Mouse (Mus musculus) stomach, embryonic 16.5 days (tissue): ENCODE results near the gene Tfdp1. TPM values are rescaled to one million over a fixed set of nuclear protein-coding genes. Genes with fewer than 3 reads are reported as not detected.

Experiments used
- ATAC-seq: fragments of 200-750 bp; cut with Nextera tagmentation; 2 replicates; pipeline ENCODE4 v1.8.0; 2017; ENCODE audit warnings: moderate number of reproducible peaks, moderate TSS enrichment; ENCODE audit not compliant: insufficient read depth, low FRiP score
- H3K27ac ChIP-seq: fragments of 300-500 bp; sonication (generic); 2 replicates; pipeline ENCODE4 v1.5.1; 2014; ENCODE audit warnings: low read length
- H3K27me3 ChIP-seq: fragments of 300-500 bp; sonication (generic); 2 replicates; pipeline ENCODE4 v1.6.1; 2014; ENCODE audit warnings: low read length, control low read depth, mixed read lengths; ENCODE audit not compliant: control insufficient read depth, insufficient read depth
- H3K36me3 ChIP-seq: fragments of 300-500 bp; sonication (generic); 2 replicates; pipeline ENCODE4 v1.6.1; 2014; ENCODE audit warnings: low read length; ENCODE audit not compliant: control insufficient read depth, insufficient read depth
- H3K4me1 ChIP-seq: fragments of 300-500 bp; sonication (generic); 2 replicates; pipeline ENCODE4 v1.6.1; 2014; ENCODE audit warnings: low read length, control low read depth, mixed read lengths; ENCODE audit not compliant: control insufficient read depth, insufficient read depth
- H3K4me2 ChIP-seq: fragments of 300-500 bp; sonication (generic); 2 replicates; pipeline ENCODE4 v1.6.1; 2014; ENCODE audit warnings: low read depth, low read length, mixed read lengths
- H3K4me3 ChIP-seq: fragments of 300-500 bp; sonication (generic); replicated peaks from 2 replicates; pipeline ENCODE4 v1.5.1; 2014; ENCODE audit warnings: mild to moderate bottlenecking, low read length
- H3K9ac ChIP-seq: fragments of 300-500 bp; sonication (generic); 2 replicates; pipeline ENCODE4 v1.6.1; 2014; ENCODE audit warnings: low read length
- H3K9me3 ChIP-seq: fragments of 300-500 bp; sonication (generic); replicated peaks from 2 replicates; pipeline ENCODE4 v1.6.1; 2016; ENCODE audit warnings: low read length, control low read depth; ENCODE audit not compliant: control insufficient read depth
- WGBS: fragments of 180-500 bp; shearing (Covaris S2); extraction: QIAGEN DNeasy Blood & Tissue Kit; methylation state at CpG from one replicate; pipeline ENCODE4 v1.1.7; 2014; 5-methylcytosine and 5-hydroxymethylcytosine counted together
- polyA plus RNA-seq: library from polyadenylated mRNA; unstranded; fragments of >200 nt; fragmentation: Nextera tagmentation; extraction: Ambion mirVana; gene quantifications from 2 replicates; pipeline ENCODE4 v1.2.1, GENCODE M21; 2015

Tfdp1 gene
- polyA plus RNA-seq, 1 experiment from 2014 or later = 140 TPM

- H3K4me1 ChIP-seq = peaks cover 12% of the 10 kb centered on the region; the same call in 1 of the 2 replicates
- H3K27ac ChIP-seq = no peak overlapping the region
- no peak overlapping the region for H3K4me3 ChIP-seq
- no peaks in the 10 kb centered on the region for H3K9me3 ChIP-seq
- no peak overlapping the region for H3K9ac ChIP-seq
- peaks cover 13% of the 10 kb centered on the region; the same call in 1 of the 2 replicates for H3K36me3 ChIP-seq
- H3K4me2 ChIP-seq = no peak overlapping the region
- ATAC-seq = no peak
- 60% methylated on average over 2 of the region's 2 CpGs for WGBS
- no peaks in the 10 kb centered on the region for H3K27me3 ChIP-seq
Observed at GRCm38 (mm10) chr8:13342340-13342739, 3.8 kb downstream of the Tfdp1 start.

GRCm38 (mm10) chr8:13343134-13343533 is 4.6 kb downstream of the Tfdp1 start:
- Histone ChIP-seq H3K4me2 (no peak overlapping the region), H3K4me3 (no peak overlapping the region), H3K9ac (no peak overlapping the region), H3K9me3 (no peaks in the 10 kb centered on the region), H3K36me3 (peaks cover 16% of the 10 kb centered on the region; the same call in 1 of the 2 replicates), H3K4me1 (peaks cover 9% of the 10 kb centered on the region; the same call in 1 of the 2 replicates), H3K27ac (no peak overlapping the region), H3K27me3 (no peaks in the 10 kb centered on the region)
- WGBS = 91% methylated on average over 4 of the region's 4 CpGs
- no peak for ATAC-seq

GRCm38 (mm10) chr8:13350052-13350451 is 11.5 kb downstream of the Tfdp1 start:
- no peak overlapping the region for H3K9ac ChIP-seq
- H3K4me1 ChIP-seq = no peaks in the 10 kb centered on the region
- peaks cover 17% of the 10 kb centered on the region for H3K36me3 ChIP-seq
- WGBS = 88% methylated on average over 7 of the region's 7 CpGs
- no peak overlapping the region for H3K4me2 ChIP-seq
- H3K27me3 ChIP-seq = no peaks in the 10 kb centered on the region
- no peak overlapping the region for H3K4me3 ChIP-seq
- H3K27ac ChIP-seq = no peak overlapping the region
- no peak for ATAC-seq
- H3K9me3 ChIP-seq = no peaks in the 10 kb centered on the region

GRCm38 (mm10) chr8:13351593-13351992 is 13.0 kb downstream of the Tfdp1 start:
- no peak for ATAC-seq
- Histone ChIP-seq H3K27me3 (no peaks in the 10 kb centered on the region), H3K36me3 (peaks cover 19% of the 10 kb centered on the region), H3K9ac (no peak overlapping the region), H3K9me3 (no peaks in the 10 kb centered on the region), H3K4me2 (no peak overlapping the region), H3K4me3 (no peak overlapping the region), H3K4me1 (no peaks in the 10 kb centered on the region), H3K27ac (no peak overlapping the region)
- WGBS = 85% methylated on average over 5 of the region's 5 CpGs

GRCm38 (mm10) chr8:13352601-13353000 is 14.1 kb downstream of the Tfdp1 start:
- H3K4me2 ChIP-seq = no peak overlapping the region
- 0 out of 2 replicates have a peak overlapping the region, but pooled peaks have one; percentile 7 for H3K9ac ChIP-seq
- no peak for ATAC-seq
- WGBS = 76% methylated on average over 8 of the region's 8 CpGs
- H3K4me3 ChIP-seq = no peak overlapping the region
- peaks cover 11% of the 10 kb centered on the region for H3K36me3 ChIP-seq
- H3K9me3 ChIP-seq = no peaks in the 10 kb centered on the region
- H3K27ac ChIP-seq = no peak overlapping the region
- H3K4me1 ChIP-seq = no peaks in the 10 kb centered on the region
- no peaks in the 10 kb centered on the region for H3K27me3 ChIP-seq

- Histone ChIP-seq H3K4me3 (no peak overlapping the region), H3K27ac (no peak overlapping the region), H3K36me3 (peaks cover 11% of the 10 kb centered on the region; the same call in 1 of the 2 replicates), H3K9me3 (no peaks in the 10 kb centered on the region), H3K27me3 (no peaks in the 10 kb centered on the region), H3K9ac (no peak overlapping the region), H3K4me2 (no peak overlapping the region), H3K4me1 (no peaks in the 10 kb centered on the region)
- WGBS = 82% methylated on average over 9 of the region's 9 CpGs
- no peak for ATAC-seq
Observed at GRCm38 (mm10) chr8:13353155-13353833, 14.7 kb downstream of the Tfdp1 start.

- H3K4me2 ChIP-seq = no peak overlapping the region
- no peaks in the 10 kb centered on the region for H3K9me3 ChIP-seq
- H3K36me3 ChIP-seq = peaks cover 15% of the 10 kb centered on the region; the same call in 1 of the 2 replicates
- H3K27me3 ChIP-seq = no peaks in the 10 kb centered on the region
- no peak overlapping the region for H3K27ac ChIP-seq
- H3K9ac ChIP-seq = no peak overlapping the region
- H3K4me3 ChIP-seq = no peak overlapping the region
- no peak for ATAC-seq
- no peaks in the 10 kb centered on the region for H3K4me1 ChIP-seq
- 78% methylated on average over 4 of the region's 4 CpGs for WGBS
Observed at GRCm38 (mm10) chr8:13353883-13354282, 15.3 kb downstream of the Tfdp1 start.

- no peak overlapping the region for H3K27ac ChIP-seq
- no peaks in the 10 kb centered on the region for H3K9me3 ChIP-seq
- no peak overlapping the region for H3K9ac ChIP-seq
- 74% methylated on average over 6 of the region's 6 CpGs for WGBS
- H3K27me3 ChIP-seq = no peaks in the 10 kb centered on the region
- no peaks in the 10 kb centered on the region for H3K4me1 ChIP-seq
- no peak overlapping the region for H3K4me2 ChIP-seq
- H3K4me3 ChIP-seq = no peak overlapping the region
- peaks cover 31% of the 10 kb centered on the region for H3K36me3 ChIP-seq
- no peak for ATAC-seq
Observed at GRCm38 (mm10) chr8:13356221-13356620, 17.7 kb downstream of the Tfdp1 start.

GRCm38 (mm10) chr8:13356681-13357080 is 18.1 kb downstream of the Tfdp1 start:
- Histone ChIP-seq H3K9ac (no peak overlapping the region), H3K4me3 (no peak overlapping the region), H3K4me2 (no peak overlapping the region), H3K4me1 (no peaks in the 10 kb centered on the region), H3K36me3 (peaks cover 36% of the 10 kb centered on the region), H3K27ac (no peak overlapping the region), H3K9me3 (no peaks in the 10 kb centered on the region), H3K27me3 (no peaks in the 10 kb centered on the region)
- 0 out of 2 replicates have a peak, but pooled peaks have one; percentile 16 for ATAC-seq
- WGBS = 70% methylated on average over 10 of the region's 10 CpGs
